Mouse (Mus musculus): ENCODE measurements around the gene Ube4a. TPM values are rescaled to one million over a fixed set of nuclear protein-coding genes. Genes with fewer than 3 reads are reported as not detected.

The Ube4a gene
- total and polyA plus RNA-seq, 3 experiments = 14.6 to 28.3 (median 18.2) TPM

DNA sequence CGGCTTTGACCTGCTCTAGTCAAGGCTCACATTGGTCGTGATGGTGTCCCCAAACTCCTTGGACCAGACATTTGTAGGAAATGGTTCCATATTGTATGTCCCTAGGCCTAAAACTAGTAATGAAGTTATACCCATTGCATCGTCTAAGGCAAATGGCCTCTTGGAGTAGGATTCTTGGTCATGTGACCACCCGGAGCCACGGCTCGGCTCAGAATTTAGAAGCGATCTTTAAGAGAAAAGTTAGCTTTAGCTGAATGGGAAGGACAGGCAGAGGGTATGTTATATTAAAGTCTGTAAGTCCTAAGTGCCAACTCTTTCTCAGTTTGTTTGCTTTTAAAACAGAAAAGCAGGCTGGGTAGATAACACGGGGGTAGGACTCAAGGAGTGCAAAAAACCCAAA lies 16.7 kb upstream of the Ube4a start:
- in situ Hi-C loops (cut with MboI; ENCODE audit: low pct_ligation_motif_present, low pct_unique_long_range_greater_than_20kb, low sequenced_read_pairs) = no loop called here
- H3K9ac ChIP-seq (ENCODE audit: insufficient read depth, low read depth) = no peak overlapping the region
- H3K27me3 ChIP-seq (replicated peaks) = peaks cover 4% of the 10 kb centered on the region
- no peak overlapping the region for H3K4me2 ChIP-seq (ENCODE audit: insufficient read depth, low read depth, poor library complexity, severe bottlenecking)
- H3K27ac ChIP-seq (ENCODE audit: insufficient read depth, low read depth) = no peak overlapping the region
- DNase-seq (ENCODE audit: extremely low read depth) = no peak
- dilution Hi-C loops (cut with MboI; ENCODE audit: extremely low pct_ligation_motif_present, extremely low pct_unique_long_range_greater_than_20kb, low sequenced_read_pairs) = no loop called here
- H3K9me3 ChIP-seq (replicated peaks; ENCODE audit: low read length) = no peaks in the 10 kb centered on the region
- peaks cover 26 to 30% of the 10 kb centered on the region in 2 experiments for H3K4me1 ChIP-seq (ENCODE audit: control insufficient read depth in 1 of 2, insufficient read depth in 2 of 2)
- H3K4me3 ChIP-seq (replicated peaks in 1 of 3; ENCODE audit: low read depth in 2 of 3, low read length in 2 of 3, poor library complexity in 1 of 3) = no peak overlapping the region
- TF ChIP-seq SMC3 (IDR thresholded peaks at IDR 0.05; ENCODE audit: low read depth, low read length) = no peak
- 0 out of 2 replicates have a peak, but pooled peaks have one; percentile 7 for TF ChIP-seq USF1 (IDR thresholded peaks at IDR 0.05; ENCODE audit: low read depth, low read length)
- no peaks in the 10 kb centered on the region for H3K36me3 ChIP-seq (replicated peaks in 1 of 2; ENCODE audit: control insufficient read depth in 1 of 2, insufficient read depth in 1 of 2, low read length in 1 of 2)
- H3K79me2 ChIP-seq (replicated peaks; ENCODE audit: control insufficient read depth, extremely low read depth, insufficient read depth, poor library complexity, severe bottlenecking) = no peaks in the 10 kb centered on the region

- H3K4me1 ChIP-seq (ENCODE audit: control insufficient read depth in 1 of 2, insufficient read depth in 2 of 2) = peaks cover 25 to 26% of the 10 kb centered on the region in 2 experiments
- no peaks in the 10 kb centered on the region for H3K9me3 ChIP-seq (replicated peaks; ENCODE audit: low read length)
- no peak within 1 kb of the TSS for H3K4me2 ChIP-seq (ENCODE audit: insufficient read depth, low read depth, poor library complexity, severe bottlenecking)
- dilution Hi-C loops (cut with MboI; ENCODE audit: extremely low pct_ligation_motif_present, extremely low pct_unique_long_range_greater_than_20kb, low sequenced_read_pairs) = no loop called here
- in situ Hi-C loops (cut with MboI; ENCODE audit: low pct_ligation_motif_present, low pct_unique_long_range_greater_than_20kb, low sequenced_read_pairs) = no loop called here
- no peak within 1 kb of the TSS for H3K27ac ChIP-seq (ENCODE audit: insufficient read depth, low read depth)
- peaks cover 4% of the 10 kb centered on the region for H3K27me3 ChIP-seq (replicated peaks)
- no peak for DNase-seq (ENCODE audit: extremely low read depth)
- H3K36me3 ChIP-seq (replicated peaks in 1 of 2; ENCODE audit: control insufficient read depth in 1 of 2, insufficient read depth in 1 of 2, low read length in 1 of 2) = no peaks in the 10 kb centered on the region
- TF ChIP-seq TCF12 (IDR thresholded peaks at IDR 0.05; ENCODE audit: low read depth, low read length) = no peak
- no peak for TF ChIP-seq UBTF (IDR thresholded peaks at IDR 0.05; ENCODE audit: low read depth, low read length)
- no peak for TF ChIP-seq MAZ (IDR thresholded peaks at IDR 0.05; ENCODE audit: low read depth, low read length)
- no peak for TF ChIP-seq CHD2 (IDR thresholded peaks at IDR 0.05; ENCODE audit: low read length)
- no peak for TF ChIP-seq JUND (conservative IDR thresholded peaks at IDR 0.05; ENCODE audit: low read depth, low read length)
- no peak for TF ChIP-seq NELFE (IDR thresholded peaks at IDR 0.05; ENCODE audit: low read depth, low read length)
- TF ChIP-seq HCFC1 (IDR thresholded peaks at IDR 0.05; ENCODE audit: low read depth, low read length) = no peak
- H3K4me3 ChIP-seq (replicated peaks in 1 of 3; ENCODE audit: low read depth in 2 of 3, low read length in 2 of 3, poor library complexity in 1 of 3) = no peak within 1 kb of the TSS
- H3K79me2 ChIP-seq (replicated peaks; ENCODE audit: control insufficient read depth, extremely low read depth, insufficient read depth, poor library complexity, severe bottlenecking) = no peaks in the 10 kb centered on the region
- H3K9ac ChIP-seq (ENCODE audit: insufficient read depth, low read depth) = no peak within 1 kb of the TSS
Observed at GRCm38 (mm10) chr9:44981676-44982075, 16.3 kb upstream of the Ube4a start, which contains the start of gene Cd3d. Cd3d (plus strand) TSS chr9:44981786.

GRCm38 (mm10) chr9:44981104-44981503 lies 15.7 kb upstream of the Ube4a start:
- DNase-seq (ENCODE audit: extremely low read depth) = no peak
- dilution Hi-C loops (cut with MboI; ENCODE audit: extremely low pct_ligation_motif_present, extremely low pct_unique_long_range_greater_than_20kb, low sequenced_read_pairs) = no loop called here
- Histone ChIP-seq H3K27ac (ENCODE audit: insufficient read depth, low read depth) (no peak overlapping the region), H3K4me1 (ENCODE audit: control insufficient read depth in 1 of 2, insufficient read depth in 2 of 2) (peaks cover 25 to 26% of the 10 kb centered on the region in 2 experiments), H3K4me3 (replicated peaks in 1 of 3; ENCODE audit: low read depth in 2 of 3, low read length in 2 of 3, poor library complexity in 1 of 3) (no peak overlapping the region), H3K9ac (ENCODE audit: insufficient read depth, low read depth) (no peak overlapping the region), H3K9me3 (replicated peaks; ENCODE audit: low read length) (no peaks in the 10 kb centered on the region), H3K27me3 (replicated peaks) (peaks cover 10% of the 10 kb centered on the region), H3K36me3 (replicated peaks in 1 of 2; ENCODE audit: control insufficient read depth in 1 of 2, insufficient read depth in 1 of 2, low read length in 1 of 2) (no peaks in the 10 kb centered on the region), H3K79me2 (replicated peaks; ENCODE audit: control insufficient read depth, extremely low read depth, insufficient read depth, poor library complexity, severe bottlenecking) (no peaks in the 10 kb centered on the region), H3K4me2 (ENCODE audit: insufficient read depth, low read depth, poor library complexity, severe bottlenecking) (no peak overlapping the region)
- in situ Hi-C loops (cut with MboI; ENCODE audit: low pct_ligation_motif_present, low pct_unique_long_range_greater_than_20kb, low sequenced_read_pairs) = no loop called here
- no peak for TF ChIP-seq USF2 (conservative IDR thresholded peaks at IDR 0.05; ENCODE audit: low read depth, low read length)
- TF ChIP-seq IRF4 (IDR thresholded peaks at IDR 0.05; ENCODE audit: low read depth, low read length) = no peak
- no peak for TF ChIP-seq CTCF (conservative IDR thresholded peaks at IDR 0.05 in 1 of 2, IDR thresholded peaks at IDR 0.05 in 1 of 2; ENCODE audit: low read depth in 2 of 2, low read length in 2 of 2)
- no peak for TF ChIP-seq SIN3A (IDR thresholded peaks at IDR 0.05; ENCODE audit: low read length)
- no peak for TF ChIP-seq MEF2A (IDR thresholded peaks at IDR 0.05; ENCODE audit: borderline replicate concordance, low read depth, low read length)
- TF ChIP-seq CHD2 (IDR thresholded peaks at IDR 0.05; ENCODE audit: low read length) = no peak
- TF ChIP-seq TCF12 (IDR thresholded peaks at IDR 0.05; ENCODE audit: low read depth, low read length) = no peak
- no peak for TF ChIP-seq JUND (conservative IDR thresholded peaks at IDR 0.05; ENCODE audit: low read depth, low read length)
- TF ChIP-seq ZC3H11A (IDR thresholded peaks at IDR 0.05; ENCODE audit: low read depth, low read length) = no peak
- TF ChIP-seq BHLHE40 (IDR thresholded peaks at IDR 0.05; ENCODE audit: low read depth, low read length) = no peak
